Mouse (Mus musculus): ENCODE measurements around the gene Tas2r140. TPM values are rescaled to one million over a fixed set of nuclear protein-coding genes. Genes with fewer than 3 reads are reported as not detected.

Tas2r140 gene
- total RNA-seq (2021): not detected
- long read RNA-seq: 0 reads

- DNase-seq (ENCODE audit: low spot score in 2 of 2): no peak
These were observed at the start of gene Tas2r140 for GRCm38 (mm10) chr6:133055716-133056115. Tas2r140 (minus strand) TSS chr6:133055816.

GRCm38 (mm10) chr6:133104609-133104921, 48.9 kb upstream of the Tas2r140 start, which contains the start of gene Smim10l1:
Smim10l1 (plus strand) TSS chr6:133104909.
- no peak for DNase-seq (ENCODE audit: low spot score in 2 of 2)

GRCm38 (mm10) chr6:133102430-133102829, 46.8 kb upstream of the Tas2r140 start:
- no peak for DNase-seq (ENCODE audit: low spot score in 2 of 2)

GRCm38 (mm10) chr6:133092226-133092625, 36.6 kb upstream of the Tas2r140 start:
- DNase-seq (ENCODE audit: low spot score in 2 of 2): no peak

- DNase-seq (ENCODE audit: low spot score in 2 of 2): no peak
These were observed 18.6 kb downstream of the Tas2r140 start, which contains the start of gene Tas2r103 for GRCm38 (mm10) chr6:133037001-133037400. Tas2r103 (minus strand) TSS chr6:133037101.

Other genes with a start within 250 kb of the Tas2r140 start
- gene Tas2r123, start 208.7 kb downstream of the Tas2r140 start, total RNA-seq (2021): not detected
- gene Tas2r116, start 200.4 kb downstream of the Tas2r140 start, total RNA-seq (2021): not detected
- gene Tas2r110, start 187.8 kb downstream of the Tas2r140 start, total RNA-seq (2021): not detected
- gene Tas2r113, start 162.8 kb downstream of the Tas2r140 start, total RNA-seq (2021): not detected
- not detected for gene Tas2r125, start 146.2 kb downstream of the Tas2r140 start, total RNA-seq (2021)
- gene Tas2r129, start 104.7 kb downstream of the Tas2r140 start, total RNA-seq (2021): not detected
- gene Tas2r131, start 97.9 kb downstream of the Tas2r140 start, total RNA-seq (2021): not detected
- gene Tas2r109, start 74.9 kb downstream of the Tas2r140 start, total RNA-seq (2021): not detected
- not detected for gene Tas2r103, start 18.7 kb downstream of the Tas2r140 start, total RNA-seq (2021)
- gene Smim10l1, start 49.1 kb upstream of the Tas2r140 start, total RNA-seq (2021): 100 to 1,000 TPM; 103 to 119 TPM
- gene 5530400C23Rik, start 236.4 kb upstream of the Tas2r140 start, total RNA-seq (2021): not detected

Data from layer of hippocampus, adult 18-20 months (tissue).